Mouse (Mus musculus): ENCODE results near the gene Adora1. TPM values are rescaled to one million over a fixed set of nuclear protein-coding genes. Genes with fewer than 3 reads are reported as not detected.

Adora1 gene
- polyA plus RNA-seq, 1 experiment from 2014 or later: 2.4 TPM

GRCm38 (mm10) chr1:134201751-134202420 is 33.3 kb downstream of the Adora1 start:
- POLR2A ChIA-PET: no interaction called here
- DNase-seq (ENCODE audit: low read depth, low spot score) (no peak), ATAC-seq (no peak)
- in situ Hi-C loops (cut with MboI; ENCODE audit: low pct_unique_long_range_greater_than_20kb): loop anchor here (10.0 kb wide), 1 partner anchor 47 kb away; no protein-coding TSS in a partner anchor
- TF ChIP-seq CTCF (IDR thresholded peaks at IDR 0.05): no peak
- no peaks in the 10 kb centered on the region for H3K27me3 ChIP-seq
- CTCF ChIA-PET: interaction anchor here (1.5 kb wide), 1 partner anchor 43 kb away, joined by 7 read pairs; no protein-coding TSS in a partner anchor

- DNase-seq (ENCODE audit: low read depth, low spot score) (no peak), ATAC-seq (no peak)
- ChIA-PET POLR2A (no interaction called here), CTCF (no interaction called here)
- no peaks in the 10 kb centered on the region for H3K27me3 ChIP-seq
- no peak for TF ChIP-seq CTCF (IDR thresholded peaks at IDR 0.05)
- in situ Hi-C loops (cut with MboI; ENCODE audit: low pct_unique_long_range_greater_than_20kb): loop anchor here (10.0 kb wide), 1 partner anchor 46 kb away; no protein-coding TSS in a partner anchor
Measured at GRCm38 (mm10) chr1:134200998-134201686, 34.1 kb downstream of the Adora1 start.

- TF ChIP-seq CTCF (IDR thresholded peaks at IDR 0.05): no peak
- ChIA-PET POLR2A (no interaction called here), CTCF (no interaction called here)
- DNase-seq (ENCODE audit: low read depth, low spot score) (no peak), ATAC-seq (no peak)
- no peaks in the 10 kb centered on the region for H3K27me3 ChIP-seq
- in situ Hi-C loops (cut with MboI; ENCODE audit: low pct_unique_long_range_greater_than_20kb): loop anchor here (10.0 kb wide), 1 partner anchor 46 kb away; no protein-coding TSS in a partner anchor
Measured at GRCm38 (mm10) chr1:134200481-134200880, 34.8 kb downstream of the Adora1 start.

GRCm38 (mm10) chr1:134198197-134198995 is 36.8 kb downstream of the Adora1 start:
- in situ Hi-C loops (cut with MboI; ENCODE audit: low pct_unique_long_range_greater_than_20kb): no loop called here
- H3K27me3 ChIP-seq: no peaks in the 10 kb centered on the region
- ChIA-PET POLR2A (no interaction called here), CTCF (no interaction called here)
- ATAC-seq (no peak), DNase-seq (ENCODE audit: low read depth, low spot score) (no peak)
- TF ChIP-seq CTCF (IDR thresholded peaks at IDR 0.05): no peak

GRCm38 (mm10) chr1:134197325-134197982 is 37.8 kb downstream of the Adora1 start:
- H3K27me3 ChIP-seq: no peaks in the 10 kb centered on the region
- DNase-seq (ENCODE audit: low read depth, low spot score) (no peak), ATAC-seq (no peak)
- ChIA-PET POLR2A (no interaction called here), CTCF (interaction anchor here (0.9 kb wide), 1 partner anchor 77 kb away, joined by 3 read pairs; no protein-coding TSS in a partner anchor)
- no peak for TF ChIP-seq CTCF (IDR thresholded peaks at IDR 0.05)
- in situ Hi-C loops (cut with MboI; ENCODE audit: low pct_unique_long_range_greater_than_20kb): no loop called here

GRCm38 (mm10) chr1:134196386-134196785 is 38.8 kb downstream of the Adora1 start:
- DNase-seq (ENCODE audit: low read depth, low spot score): no peak
- CTCF ChIA-PET: no interaction called here
- no peaks in the 10 kb centered on the region for H3K27me3 ChIP-seq
- POLR2A ChIA-PET: no interaction called here
- in situ Hi-C loops (cut with MboI; ENCODE audit: low pct_unique_long_range_greater_than_20kb): no loop called here
- no peak for TF ChIP-seq CTCF (IDR thresholded peaks at IDR 0.05)
- no peak for ATAC-seq

GRCm38 (mm10) chr1:134195979-134196378 is 39.3 kb downstream of the Adora1 start:
- ChIA-PET POLR2A (interaction anchor here (0.5 kb wide), 1 partner anchor 33 kb away, joined by 6 read pairs; no protein-coding TSS in a partner anchor), CTCF (interaction anchor here (1.0 to 1.7 kb wide), 3 partner anchors 37 to 76 kb away, joined by 3 to 4 read pairs (median 3); no protein-coding TSS in a partner anchor)
- in situ Hi-C loops (cut with MboI; ENCODE audit: low pct_unique_long_range_greater_than_20kb): no loop called here
- TF ChIP-seq CTCF (IDR thresholded peaks at IDR 0.05): no peak
- no peaks in the 10 kb centered on the region for H3K27me3 ChIP-seq
- no peak for DNase-seq (ENCODE audit: low read depth, low spot score)
- ATAC-seq: no peak

- ChIA-PET POLR2A (interaction anchor here (0.5 kb wide), 1 partner anchor 33 kb away, joined by 6 read pairs; no protein-coding TSS in a partner anchor), CTCF (interaction anchor here (1.0 to 1.7 kb wide), 3 partner anchors 38 to 75 kb away, joined by 3 to 4 read pairs (median 3); no protein-coding TSS in a partner anchor)
- in situ Hi-C loops (cut with MboI; ENCODE audit: low pct_unique_long_range_greater_than_20kb): no loop called here
- no peaks in the 10 kb centered on the region for H3K27me3 ChIP-seq
- no peak for DNase-seq (ENCODE audit: low read depth, low spot score)
- no peak for ATAC-seq
- no peak for TF ChIP-seq CTCF (IDR thresholded peaks at IDR 0.05)
Measured at GRCm38 (mm10) chr1:134195571-134195970, 39.7 kb downstream of the Adora1 start.

GRCm38 (mm10) chr1:134195117-134195516 is 40.1 kb downstream of the Adora1 start:
- DNase-seq (ENCODE audit: low read depth, low spot score) (no peak), ATAC-seq (no peak)
- in situ Hi-C loops (cut with MboI; ENCODE audit: low pct_unique_long_range_greater_than_20kb): no loop called here
- ChIA-PET POLR2A (interaction anchor here (0.6 kb wide), 2 partner anchors 48 to 472 kb away, joined by 3 to 7 read pairs; no protein-coding TSS in a partner anchor), CTCF (interaction anchor here (1.0 to 1.7 kb wide), 3 partner anchors 38 to 75 kb away, joined by 3 to 4 read pairs (median 3); no protein-coding TSS in a partner anchor)
- no peaks in the 10 kb centered on the region for H3K27me3 ChIP-seq
- no peak for TF ChIP-seq CTCF (IDR thresholded peaks at IDR 0.05)
